Mouse (Mus musculus) myocyte (in vitro differentiated cells): ENCODE measurements around the gene Fkbp15.

ENCODE experiments used
- E2F4 ChIP-seq: IDR thresholded peaks from one replicate; pipeline ENCODE4 v1.6.1; 2011; ENCODE audit warnings: mild to moderate bottlenecking, control low read depth, moderate library complexity; ENCODE audit not compliant: insufficient read depth
- MYOD1 ChIP-seq, 3 experiments: IDR thresholded peaks; one replicate each; pipeline ENCODE4 v1.6.1; 2011; ENCODE audit warnings: control low read depth in 2 of 3, low read depth in 2 of 3, mild to moderate bottlenecking in 2 of 3, moderate library complexity in 1 of 3; ENCODE audit not compliant: insufficient read length in 2 of 3, control insufficient read depth in 1 of 3
- POLR2A ChIP-seq: IDR thresholded peaks from one replicate; pipeline ENCODE4 v1.6.1; 2011; ENCODE audit warnings: low read depth, mild to moderate bottlenecking, control low read depth, moderate library complexity; ENCODE audit not compliant: insufficient read length
- POLR2AphosphoS2 ChIP-seq: IDR thresholded peaks from one replicate; pipeline ENCODE4 v1.6.1; 2011; ENCODE audit warnings: low read depth, control low read depth; ENCODE audit not compliant: insufficient read length
- USF1 ChIP-seq: IDR thresholded peaks from one replicate; pipeline ENCODE4 v1.6.1; 2011; ENCODE audit warnings: low read depth, mild to moderate bottlenecking, control low read depth, moderate library complexity

DNA sequence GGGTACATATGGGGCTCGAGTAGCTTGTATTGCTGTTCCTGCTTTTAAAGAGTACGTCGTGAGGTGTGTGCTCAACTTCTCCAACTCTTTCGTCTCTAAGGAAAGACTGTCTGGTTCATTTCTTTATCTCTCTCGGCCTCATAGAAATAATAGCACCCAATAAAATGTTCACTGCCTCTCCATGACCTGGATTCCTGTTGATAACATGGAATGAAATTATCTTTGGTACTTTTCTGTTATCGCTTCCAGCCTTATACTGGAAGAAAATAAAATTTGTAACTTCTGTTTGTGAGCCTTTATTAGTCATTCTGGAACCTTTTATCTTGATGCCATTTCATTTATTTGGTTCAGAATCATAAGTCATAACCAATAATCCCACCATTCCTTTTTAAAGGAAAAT is 22.9 kb upstream of the Fkbp15 start:
- TF ChIP-seq E2F4 (no peak), POLR2A (no peak), MYOD1 (IDR thresholded peaks at IDR 0.05; ENCODE audit: control insufficient read depth in 1 of 3, insufficient read length in 2 of 3, low read depth in 2 of 3) (no peak), USF1 (no peak), POLR2AphosphoS2 (no peak)
